Mouse (Mus musculus) liver, adult (tissue): ENCODE results near the gene Taok3.

Source experiments
- GATA4 ChIP-seq: IDR thresholded peaks from 2 replicates; pipeline ENCODE4 v1.6.1; 2014; ENCODE audit warnings: mild to moderate bottlenecking, low read length; ENCODE audit not compliant: insufficient replicate concordance

The Taok3 gene

GRCm38 (mm10) chr5:117241935-117242531 is 122.1 kb downstream of the Taok3 start:
- TF ChIP-seq GATA4, result no peak

- no peak for TF ChIP-seq GATA4
Measured at GRCm38 (mm10) chr5:117242671-117243478, 122.9 kb downstream of the Taok3 start.

GRCm38 (mm10) chr5:117245170-117245569 is 125.2 kb downstream of the Taok3 start:
- no peak for TF ChIP-seq GATA4

GRCm38 (mm10) chr5:117248351-117248750 is 128.4 kb downstream of the Taok3 start:
- TF ChIP-seq GATA4, result no peak

GRCm38 (mm10) chr5:117250796-117251195 is 130.9 kb downstream of the Taok3 start:
- no peak for TF ChIP-seq GATA4

GRCm38 (mm10) chr5:117251763-117252162 is 131.8 kb downstream of the Taok3 start:
- TF ChIP-seq GATA4, result no peak

- no peak for TF ChIP-seq GATA4
Measured at GRCm38 (mm10) chr5:117258276-117258675, 138.3 kb downstream of the Taok3 start.

- no peak for TF ChIP-seq GATA4
Measured at GRCm38 (mm10) chr5:117263566-117263965, 143.6 kb downstream of the Taok3 start.

GRCm38 (mm10) chr5:117264701-117265100 is 144.8 kb downstream of the Taok3 start:
- TF ChIP-seq GATA4, result no peak

GRCm38 (mm10) chr5:117267913-117268312 is 148.0 kb downstream of the Taok3 start:
- TF ChIP-seq GATA4, result no peak

- no peak for TF ChIP-seq GATA4
Measured at GRCm38 (mm10) chr5:117268749-117269148, 148.8 kb downstream of the Taok3 start.

- TF ChIP-seq GATA4, result no peak
Measured at GRCm38 (mm10) chr5:117269395-117269794, 149.5 kb downstream of the Taok3 start.

GRCm38 (mm10) chr5:117271945-117272344 is 152.0 kb downstream of the Taok3 start:
- no peak for TF ChIP-seq GATA4

- no peak for TF ChIP-seq GATA4
Measured at GRCm38 (mm10) chr5:117274817-117275216, 154.9 kb downstream of the Taok3 start.

GRCm38 (mm10) chr5:117277784-117278183 is 157.9 kb downstream of the Taok3 start:
- TF ChIP-seq GATA4, result no peak
